Mouse (Mus musculus): ENCODE measurements around the gene Elavl3.

The Elavl3 gene

DNA sequence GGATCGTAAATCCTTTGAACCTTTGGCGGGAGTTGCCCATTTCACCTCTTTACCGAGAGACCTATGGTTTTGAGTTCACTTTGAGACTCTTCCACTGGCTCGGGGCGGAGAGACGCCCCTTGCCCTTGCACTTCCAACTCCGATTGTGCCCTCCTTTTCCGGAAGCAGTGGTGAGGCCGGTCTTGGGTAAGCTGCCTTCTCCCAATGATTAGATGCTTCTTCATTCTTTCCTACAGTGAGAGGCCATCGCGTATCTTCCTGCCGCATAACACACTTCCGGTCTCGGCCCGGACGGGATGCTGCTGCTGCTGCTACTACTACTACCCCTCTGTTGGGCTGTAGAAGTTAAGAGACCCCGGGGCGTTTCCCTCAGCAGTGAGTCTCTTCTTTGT lies 48.7 kb downstream of the Elavl3 start:
- no peak for DNase-seq (ENCODE audit: low spot score)

DNA sequence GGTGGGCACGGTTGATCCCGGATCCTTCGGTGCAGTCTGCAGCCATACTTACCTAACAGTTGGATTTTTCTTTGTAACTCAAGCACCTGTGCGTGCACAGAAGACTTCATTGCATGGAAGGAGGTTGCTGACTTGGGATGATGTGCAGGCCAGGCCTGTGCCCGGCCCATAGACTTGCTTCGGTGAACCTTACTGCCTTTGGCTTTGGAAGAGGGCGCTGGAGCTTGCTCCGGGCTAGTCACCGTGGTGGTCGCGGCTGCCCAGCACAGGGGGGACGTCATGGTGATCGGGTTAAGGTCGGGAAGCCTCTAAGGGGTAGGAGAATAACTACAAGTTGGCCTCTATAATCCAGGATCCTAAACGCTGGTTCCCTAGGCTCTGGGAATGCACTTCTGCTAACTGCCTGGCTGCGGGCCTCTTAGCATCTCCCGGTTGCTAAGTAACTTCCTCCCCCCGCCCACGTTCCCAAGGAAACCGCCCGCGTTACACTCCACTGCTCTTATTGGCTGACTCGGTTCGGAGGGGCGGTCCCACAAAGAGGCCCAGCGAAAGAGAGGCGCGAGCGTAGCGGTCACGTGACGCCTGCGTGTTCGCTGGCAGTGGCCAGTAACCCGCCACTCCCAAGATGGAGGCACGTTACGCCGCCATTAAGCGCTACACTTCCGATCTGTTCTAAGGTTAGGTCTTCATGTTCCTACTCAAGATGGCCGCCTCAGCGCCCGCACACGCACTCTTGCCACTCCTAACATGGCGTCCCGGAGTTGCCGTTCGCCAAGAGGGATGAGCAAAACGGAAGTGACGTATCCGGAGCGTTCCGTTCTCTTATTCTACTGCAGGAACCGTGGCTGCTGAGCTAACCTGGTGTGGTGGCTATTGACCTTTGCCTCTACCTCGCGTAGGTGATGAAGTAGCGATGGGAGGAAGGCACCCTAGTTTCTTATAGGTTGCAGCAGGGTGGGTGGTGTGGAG lies 49.3 kb downstream of the Elavl3 start, which contains the start of the genes Ccdc151 and Prkcsh:
TSS of gene Ccdc151 (minus strand) at position 441 of the 969 bp plus-strand sequence.
TSS of gene Prkcsh (plus strand) at position 613 of the 969 bp plus-strand sequence.
- DNase-seq (ENCODE audit: low spot score) = peak; percentile 92

DNA sequence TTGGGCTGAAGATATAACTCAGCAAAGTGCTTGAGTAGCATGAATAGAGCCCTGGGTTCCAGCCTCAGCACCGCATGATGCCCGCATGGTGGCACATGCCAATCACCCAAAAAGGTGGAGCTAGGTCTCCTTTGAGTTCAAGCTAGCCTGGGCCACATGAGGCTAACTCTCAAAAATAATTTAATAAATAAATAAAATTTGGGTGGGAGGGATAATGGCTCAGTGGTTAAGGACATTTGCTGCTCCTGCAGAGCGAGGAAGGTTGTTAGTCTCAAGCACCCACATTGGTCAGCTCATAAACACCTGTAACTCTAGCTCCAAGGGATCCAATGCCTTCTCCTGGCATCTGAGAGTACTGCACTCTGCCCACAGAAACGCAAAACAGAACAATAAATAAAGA lies 50.2 kb downstream of the Elavl3 start:
- no peak for DNase-seq (ENCODE audit: low spot score)

DNA sequence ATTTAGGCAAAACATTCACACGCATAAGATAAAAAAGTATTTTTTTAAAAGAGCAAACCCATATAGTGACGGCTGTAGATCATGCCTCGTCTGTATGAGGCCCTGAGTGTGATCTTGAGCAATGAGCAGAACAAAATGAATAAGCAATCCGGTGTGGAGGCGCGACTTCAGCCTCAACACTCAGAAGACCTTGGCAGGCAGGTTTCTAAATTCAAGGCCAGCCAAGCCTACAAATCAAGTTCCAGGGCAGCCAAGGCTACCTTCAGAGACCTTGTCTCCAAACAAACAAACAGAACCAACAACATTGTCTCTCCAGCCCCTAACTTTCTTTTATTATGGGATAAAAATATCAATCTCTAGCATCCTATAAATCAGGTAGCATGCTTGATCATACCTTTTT lies 51.5 kb downstream of the Elavl3 start:
- no peak for DNase-seq (ENCODE audit: low spot score)

DNA sequence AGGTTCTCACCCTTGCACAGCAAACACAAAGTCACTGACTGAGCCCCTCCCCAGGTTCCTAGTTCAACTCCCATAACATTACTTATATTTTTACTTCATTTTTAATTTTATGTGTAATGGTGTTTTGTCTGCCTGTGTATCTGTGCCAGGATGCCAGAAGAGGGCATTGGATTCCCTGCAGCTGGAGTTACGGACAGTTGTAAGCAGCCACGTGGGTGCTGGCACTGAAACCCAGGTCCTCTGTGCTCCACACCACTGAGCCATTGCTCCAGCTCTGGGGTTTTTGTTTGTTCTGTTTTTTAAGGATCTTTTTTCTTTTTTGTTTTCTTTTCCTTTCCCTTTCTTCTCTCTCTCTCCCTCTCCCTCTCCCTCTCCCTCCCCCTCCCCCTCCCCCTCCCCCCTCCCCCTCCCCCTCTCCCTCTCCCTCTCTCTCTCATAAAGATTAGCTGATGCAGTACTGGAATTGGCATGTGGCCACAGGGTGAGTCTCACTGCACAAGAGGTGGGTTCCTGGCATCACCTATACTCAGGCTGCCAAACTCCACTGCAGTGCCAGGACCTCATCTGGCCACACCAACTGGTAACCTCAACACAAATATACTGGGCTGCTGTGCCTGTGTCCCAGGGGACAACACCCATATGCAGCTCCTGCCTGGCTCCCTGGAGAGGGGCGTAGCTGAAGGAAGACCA lies 55.5 kb downstream of the Elavl3 start:
- DNase-seq (ENCODE audit: low spot score) = no peak

DNA sequence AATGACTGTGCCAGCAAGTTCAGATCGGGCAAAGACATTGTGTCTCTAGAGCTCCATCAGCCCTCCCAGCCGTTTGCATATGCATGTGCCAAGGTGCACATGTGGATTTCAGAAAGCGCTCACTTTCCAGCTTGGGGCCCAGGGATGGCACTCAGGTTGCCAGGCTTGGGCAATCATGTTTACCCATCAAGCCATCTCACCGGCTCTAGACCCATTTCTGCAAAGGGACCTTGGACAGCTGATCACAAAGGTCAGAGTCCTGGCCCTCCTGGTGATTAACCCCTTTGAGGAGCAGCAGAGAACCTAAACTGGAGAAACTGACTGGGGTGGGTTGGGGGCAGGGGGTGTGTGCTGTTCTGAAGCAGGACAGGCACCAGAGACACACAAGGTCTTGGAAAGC lies 59.6 kb downstream of the Elavl3 start:
- DNase-seq (ENCODE audit: low spot score) = no peak

DNA sequence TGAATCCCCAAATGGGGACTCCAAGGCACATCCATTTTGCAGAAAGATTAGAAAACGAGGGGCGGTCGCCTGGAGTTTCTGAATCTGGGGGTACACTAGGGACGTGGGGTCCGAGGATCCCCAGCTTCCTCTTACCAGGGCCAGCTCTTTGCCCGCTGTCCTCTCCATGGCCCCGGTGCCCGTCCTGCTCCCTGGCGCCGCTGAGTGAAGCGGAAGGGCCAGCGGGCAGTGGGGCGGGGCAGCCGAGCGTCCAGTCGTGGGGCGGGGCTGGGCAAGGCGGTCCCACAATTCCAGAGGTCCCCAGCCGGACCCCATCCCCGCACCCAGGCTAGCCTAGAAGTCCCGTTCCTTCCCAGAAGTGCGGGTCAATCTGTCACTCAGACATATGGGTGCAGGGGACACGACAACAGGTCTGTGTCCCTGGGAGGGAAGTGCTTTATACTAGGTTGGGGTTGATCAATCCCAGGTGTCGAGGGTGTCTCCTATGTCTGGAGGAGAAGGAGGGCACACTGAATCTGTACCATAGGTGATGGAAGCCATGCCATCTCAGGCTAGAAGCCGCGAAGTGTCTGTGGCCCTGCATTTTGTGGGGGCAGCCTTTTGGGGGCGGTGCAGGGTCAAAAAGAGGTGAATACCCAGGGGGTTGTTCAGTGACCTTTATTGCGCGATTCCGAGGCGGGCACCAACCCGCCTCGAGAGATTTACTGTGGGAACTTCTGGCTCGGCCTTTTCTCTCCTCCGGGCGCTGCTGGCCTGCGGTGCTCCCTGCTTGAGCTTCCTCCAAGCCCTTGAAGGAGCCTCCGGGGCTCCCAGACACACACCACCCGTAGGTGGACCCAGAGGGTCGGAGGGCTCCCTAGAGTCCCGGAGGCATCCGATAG lies 62.4 kb downstream of the Elavl3 start, which contains the start of gene Rgl3:
TSS of gene Rgl3 (minus strand) at position 217 of the 881 bp plus-strand sequence.
- peak; percentile 16 for DNase-seq (ENCODE audit: low spot score)

DNA sequence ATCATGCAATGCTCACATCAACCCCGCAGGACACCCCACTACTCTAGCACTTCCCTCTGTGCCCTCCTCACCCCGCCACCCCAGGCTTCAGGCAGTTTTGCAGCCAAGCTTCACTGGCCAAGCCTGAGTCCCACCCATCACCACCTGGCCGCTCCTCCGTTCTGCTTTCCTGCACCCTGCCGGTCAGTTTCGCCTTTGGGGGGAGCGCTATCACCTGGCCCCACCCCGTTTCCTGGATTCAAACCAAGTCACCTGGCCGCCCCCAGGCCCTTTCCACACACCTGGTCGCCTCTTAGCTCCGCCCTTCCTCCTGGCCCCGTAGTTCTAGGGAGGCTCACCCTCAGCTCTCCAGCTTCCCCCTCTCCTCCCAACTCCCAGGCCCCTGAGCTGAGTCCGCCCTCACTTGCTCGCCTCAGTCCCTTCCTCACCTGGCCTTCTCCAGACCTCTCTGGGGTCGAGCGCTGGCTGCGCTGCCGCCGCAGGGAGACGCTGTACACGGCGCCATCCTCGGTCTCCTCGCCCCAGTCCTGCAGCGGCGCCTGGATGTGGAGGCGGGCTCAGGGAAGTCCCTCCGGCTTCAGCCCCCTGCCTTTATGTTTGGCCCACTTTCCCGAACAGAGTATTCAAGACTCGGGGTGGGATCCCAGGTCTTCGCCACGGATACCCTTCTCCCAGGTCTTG lies 63.3 kb downstream of the Elavl3 start:
- DNase-seq (ENCODE audit: low spot score) = no peak

DNA sequence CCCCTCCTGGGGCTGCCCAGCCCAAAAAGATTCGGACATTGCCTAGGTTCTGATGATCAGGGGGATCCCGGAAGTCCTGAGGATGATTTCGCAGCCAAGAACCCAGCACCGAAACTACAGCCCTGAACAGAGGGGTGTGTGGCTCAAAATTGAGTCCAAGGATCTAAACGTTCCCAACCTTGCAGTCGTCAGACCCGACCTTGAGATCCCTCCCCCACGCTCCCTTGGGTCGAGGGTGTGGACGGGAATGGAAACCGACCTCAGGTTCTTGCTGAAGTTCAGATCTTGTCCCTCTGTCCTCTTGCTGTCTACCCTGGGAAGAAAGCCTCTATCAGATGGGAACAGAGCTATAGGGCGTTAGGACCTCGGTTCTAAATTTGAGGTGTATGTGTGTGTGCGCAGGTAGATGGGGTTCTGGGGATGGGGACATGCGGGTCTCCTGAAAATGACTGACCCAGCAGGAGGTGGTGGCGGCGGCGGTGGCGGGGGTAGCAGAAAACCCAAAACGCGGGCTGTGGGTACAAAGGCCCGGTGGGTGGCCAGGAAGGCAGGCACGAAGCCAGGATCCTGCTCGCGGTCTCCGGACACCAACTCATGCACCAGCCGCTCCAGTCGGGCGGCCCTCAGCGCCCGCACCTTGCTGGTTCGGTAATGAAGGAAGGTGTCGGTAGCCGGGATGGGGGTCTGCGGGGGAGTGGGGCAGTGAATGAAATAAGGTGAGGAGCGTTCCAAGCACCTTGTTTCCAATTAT lies 64.1 kb downstream of the Elavl3 start:
- no peak for DNase-seq (ENCODE audit: low spot score)

DNA sequence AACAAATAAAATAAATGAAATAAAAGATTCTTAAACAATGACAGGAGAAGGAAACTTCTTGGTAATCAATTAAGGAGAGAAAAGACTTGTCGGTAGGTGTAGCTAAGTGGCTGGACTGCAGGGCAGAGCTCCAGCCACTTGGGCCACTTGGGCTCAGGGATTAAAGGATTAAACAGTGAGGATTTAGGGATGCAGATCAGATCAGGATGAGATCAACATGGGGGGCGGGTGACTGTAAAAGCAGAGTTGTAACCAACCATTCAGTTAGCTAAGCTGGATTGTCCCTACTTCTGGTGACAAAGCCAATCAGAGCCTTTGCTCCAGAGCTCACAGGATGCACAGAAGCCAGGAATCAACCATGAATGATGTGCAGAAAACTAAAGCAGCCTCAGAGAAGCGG lies 67.9 kb downstream of the Elavl3 start:
- no peak for DNase-seq (ENCODE audit: low spot score)

DNA sequence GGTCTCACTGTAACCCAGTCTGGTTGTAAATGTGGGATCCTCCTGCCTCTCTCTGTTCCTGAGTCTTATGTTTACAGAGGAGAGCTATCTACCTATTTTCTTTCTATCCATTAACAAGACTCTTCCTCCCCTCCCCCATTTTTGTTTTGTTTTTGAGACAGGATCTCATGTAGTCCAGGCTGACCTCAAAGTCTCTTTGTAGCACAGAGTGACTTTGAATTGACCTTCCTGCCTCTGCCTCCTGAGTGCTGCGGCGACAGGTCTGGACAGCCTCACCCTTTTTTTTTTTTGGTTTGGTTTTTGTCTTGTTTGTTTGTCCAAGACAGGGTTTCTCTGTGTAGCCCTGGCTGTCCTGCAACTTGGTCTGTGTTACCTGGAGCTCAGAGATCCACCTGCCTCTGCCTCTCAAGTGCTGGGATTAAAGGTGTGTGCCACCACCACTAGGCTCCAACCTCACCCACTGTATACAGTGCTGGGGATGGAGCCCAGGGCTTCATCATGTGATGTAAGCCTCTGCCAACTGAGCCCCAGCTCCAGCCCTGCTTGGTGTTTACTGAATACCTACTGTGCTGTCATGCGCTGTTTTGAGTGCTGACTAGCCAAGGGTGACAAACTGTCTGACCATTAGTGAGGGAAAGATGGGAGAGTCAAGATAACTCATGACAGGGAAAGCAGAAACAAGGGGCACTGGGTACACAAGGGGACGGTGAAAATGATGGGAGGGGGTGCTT lies 73.3 kb downstream of the Elavl3 start:
- no peak for DNase-seq (ENCODE audit: low spot score)

DNA sequence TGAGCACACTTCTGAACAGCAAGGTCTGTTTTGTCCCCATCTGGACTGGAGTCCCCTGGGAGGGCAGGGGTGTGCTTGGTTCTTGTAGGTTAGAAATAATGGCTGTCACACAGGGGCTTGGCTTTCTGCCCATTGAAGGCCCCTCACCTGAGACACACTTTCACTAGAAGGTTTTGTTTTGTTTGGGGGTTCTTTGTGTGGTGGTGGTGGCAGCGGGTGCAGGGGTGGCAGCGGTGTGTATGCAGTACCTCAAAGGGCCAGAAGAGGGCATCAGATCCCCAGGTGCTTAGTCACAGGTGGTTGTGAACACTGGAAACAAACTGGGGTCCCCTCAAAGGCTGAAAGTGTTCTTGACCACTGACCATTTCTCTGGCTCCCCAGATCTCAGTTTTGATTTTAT lies 73.9 kb downstream of the Elavl3 start:
- no peak for DNase-seq (ENCODE audit: low spot score)

DNA sequence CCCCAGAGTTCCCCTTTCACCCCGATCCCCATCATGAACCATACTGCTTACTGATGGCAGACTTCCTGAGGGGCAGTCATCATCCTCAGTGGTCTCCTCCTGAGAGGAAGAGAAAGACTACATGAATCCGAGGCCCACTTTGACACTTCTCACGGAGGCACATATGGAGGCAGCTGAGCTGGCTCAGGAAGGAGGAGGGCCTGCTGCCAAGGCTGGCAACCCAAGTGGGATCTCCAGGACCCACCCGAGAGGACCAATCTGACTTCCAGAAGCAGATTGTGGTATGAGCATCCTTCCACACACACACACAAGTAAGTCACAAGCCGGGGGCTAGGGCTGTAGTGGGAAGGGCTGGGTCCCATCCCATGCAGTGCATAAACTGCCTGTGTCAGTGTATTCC lies 74.5 kb downstream of the Elavl3 start:
- DNase-seq (ENCODE audit: low spot score) = no peak

DNA sequence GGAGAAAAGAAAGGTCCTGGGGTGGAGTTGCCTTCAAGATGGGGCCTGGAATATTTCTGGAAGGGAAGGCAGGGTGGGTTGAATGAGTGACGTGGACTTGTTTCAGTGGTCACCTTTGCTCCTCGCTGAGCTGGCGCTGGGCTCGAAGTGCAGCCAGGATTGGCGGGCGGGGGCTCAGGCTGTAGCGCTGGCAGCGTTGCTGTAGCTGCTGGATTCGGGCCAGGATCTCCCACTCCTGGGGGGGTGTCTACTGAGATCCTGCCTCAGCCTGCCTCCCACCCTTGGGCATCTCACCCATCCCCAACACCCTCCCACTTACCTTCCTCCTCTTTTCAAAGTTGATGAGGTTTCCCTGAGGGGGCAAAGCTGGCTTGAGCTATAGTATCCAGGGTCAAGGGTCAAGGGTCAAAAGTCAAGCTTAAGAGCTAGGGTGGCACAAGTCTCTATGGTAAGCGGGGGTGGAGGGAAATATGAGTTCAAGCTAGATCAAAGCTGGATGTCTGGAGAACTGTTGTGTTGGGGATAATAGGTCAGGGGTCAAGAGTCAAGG lies 75.1 kb downstream of the Elavl3 start:
- DNase-seq (ENCODE audit: low spot score) = no peak

DNA sequence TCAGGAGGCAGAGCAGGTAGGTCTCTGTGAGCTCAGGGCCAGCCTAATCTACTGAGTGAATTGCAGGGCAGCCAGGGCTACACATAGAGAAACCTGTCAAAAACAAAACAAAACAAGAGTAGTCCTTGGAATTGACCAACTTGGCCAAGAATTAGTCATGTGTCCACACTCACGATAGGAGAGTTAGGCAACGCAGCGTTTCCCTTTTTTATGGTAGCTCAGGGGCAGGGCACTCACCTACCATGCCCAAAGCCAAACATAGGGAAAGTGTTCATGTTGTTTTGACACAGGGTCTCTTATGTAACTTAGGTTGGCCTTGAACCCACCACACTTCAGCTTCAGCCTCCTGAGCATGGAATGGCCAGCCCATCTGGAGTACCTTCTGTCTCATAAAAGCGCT lies 82.5 kb downstream of the Elavl3 start:
- no peak for DNase-seq (ENCODE audit: low spot score)

DNA sequence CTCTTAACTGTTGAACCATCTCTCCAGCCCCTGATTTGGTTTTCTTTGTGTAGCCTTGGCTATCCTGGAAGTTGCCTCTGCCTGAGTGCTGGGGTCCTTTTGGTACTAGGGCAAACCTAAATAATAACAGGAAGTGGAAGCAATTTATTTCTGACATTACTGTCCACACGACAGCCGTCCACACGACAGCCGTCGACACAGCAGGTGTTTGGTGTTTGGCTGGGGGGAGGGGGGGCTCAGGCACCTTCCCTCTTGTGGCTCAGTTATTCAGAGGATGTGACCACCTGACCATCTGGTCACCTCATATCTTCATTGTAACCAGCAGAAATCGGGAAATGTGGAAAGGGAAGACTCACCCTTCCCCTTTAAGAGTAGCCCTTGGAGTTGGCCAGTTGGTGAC lies 82.9 kb downstream of the Elavl3 start:
- no peak for DNase-seq (ENCODE audit: low spot score)
